Mouse (Mus musculus) heart, adult 2 months (tissue): Measurements from ENCODE around the gene Col26a1.

Experiments
- CTCF ChIP-seq: fragments of 200-600 bp; IDR thresholded peaks from 2 replicates; pipeline ENCODE4 v1.8.1; 2022; ENCODE audit warnings: antibody characterized with exemption, mild to moderate bottlenecking, moderate library complexity
- EP300 ChIP-seq: fragments of 200-500 bp; IDR thresholded peaks from 2 replicates; pipeline ENCODE4 v1.6.1; 2011; ENCODE audit warnings: low read depth, low read length, control low read depth; ENCODE audit not compliant: insufficient read depth
- POLR2A ChIP-seq: fragments of 200-500 bp; IDR thresholded peaks from 2 replicates; pipeline ENCODE4 v1.6.1; 2011; ENCODE audit warnings: mild to moderate bottlenecking, low read depth, low read length, control low read depth; ENCODE audit not compliant: insufficient read depth

DNA sequence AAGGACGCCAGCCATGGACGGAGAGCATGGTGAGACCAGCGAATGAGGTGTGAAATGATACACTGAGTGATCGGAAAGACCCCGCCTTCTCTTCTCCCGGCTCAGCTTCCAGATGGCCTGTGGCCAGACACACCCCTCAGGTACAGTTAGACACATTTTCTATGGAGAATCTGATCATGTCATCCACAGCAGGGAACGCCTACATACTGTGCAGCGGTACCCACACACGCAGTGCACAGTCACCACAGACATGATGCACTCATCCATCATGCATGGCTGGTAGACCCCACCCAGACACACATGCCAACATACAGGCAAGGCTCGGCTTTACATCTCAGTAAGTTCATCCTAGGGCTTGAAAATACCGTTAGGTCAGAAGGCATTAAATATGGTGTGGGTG is 63.3 kb downstream of the Col26a1 start:
- TF ChIP-seq EP300 (no peak), POLR2A (no peak), CTCF (no peak)
